Mouse (Mus musculus): ENCODE measurements around the gene Meig1. TPM values are rescaled to one million over a fixed set of nuclear protein-coding genes. Genes with fewer than 3 reads are reported as not detected.

Meig1 gene
- polyA plus RNA-seq, 1 experiment from 2014 or later: 0.23 TPM

Other genes with a start within 250 kb of the Meig1 start
- 21.7 and 21.8 TPM in 2 replicates for gene Nmt2, start 138.4 kb downstream of the Meig1 start, polyA plus RNA-seq (2016; fragmentation: Nextera tagmentation; extraction: Ambion mirVana)
- 19.7 TPM in 2 replicates for gene Rpp38, start 90.0 kb downstream of the Meig1 start, polyA plus RNA-seq (2016; fragmentation: Nextera tagmentation; extraction: Ambion mirVana)
- 0.37 and 0.93 TPM in 2 replicates for gene Acbd7, start 86.5 kb downstream of the Meig1 start, polyA plus RNA-seq (2016; fragmentation: Nextera tagmentation; extraction: Ambion mirVana)
- not detected in 2 replicates for gene Olah, start 25.4 kb downstream of the Meig1 start, polyA plus RNA-seq (2016; fragmentation: Nextera tagmentation; extraction: Ambion mirVana)
- gene Dclre1c, start 1.5 kb upstream of the Meig1 start, polyA plus RNA-seq (2016; fragmentation: Nextera tagmentation; extraction: Ambion mirVana): 5.9 and 6.8 TPM in 2 replicates
- gene Suv39h2, start 52.4 kb upstream of the Meig1 start, polyA plus RNA-seq (2016; fragmentation: Nextera tagmentation; extraction: Ambion mirVana): 13.2 and 13.3 TPM in 2 replicates
- gene Gm45902, start 90.1 kb upstream of the Meig1 start, polyA plus RNA-seq (2016; fragmentation: Nextera tagmentation; extraction: Ambion mirVana): 3.2 and 3.5 TPM in 2 replicates
- 107 and 109 TPM in 2 replicates for gene Hspa14, start 90.2 kb upstream of the Meig1 start, polyA plus RNA-seq (2016; fragmentation: Nextera tagmentation; extraction: Ambion mirVana)
- gene Cdnf, start 90.4 kb upstream of the Meig1 start, polyA plus RNA-seq (2016; fragmentation: Nextera tagmentation; extraction: Ambion mirVana): 0.11 and 0.24 TPM in 2 replicates
- gene Fam107b, start 147.8 kb upstream of the Meig1 start, polyA plus RNA-seq (2016; fragmentation: Nextera tagmentation; extraction: Ambion mirVana): 22.0 and 24.0 TPM in 2 replicates